Mouse (Mus musculus) Muller cell, postnatal 12 days (primary cell): ENCODE data around the gene Hectd4.
"Not testable (repeated sequence)": the region's sequence is repeated elsewhere in the genome, so short reads cannot be mapped to it uniquely, and the experiment has no call there.

ENCODE experiments used
- DNase-seq: peaks from one replicate; pipeline ENCODE4 v3.0.0-alpha.2; 2015; ENCODE audit errors: inconsistent ontology term

Gene Hectd4

GRCm38 (mm10) chr5:121283051-121283450 lies 63.0 kb downstream of the Hectd4 start:
- no peak for DNase-seq

GRCm38 (mm10) chr5:121284816-121285215 lies 64.8 kb downstream of the Hectd4 start:
- no peak for DNase-seq

- no peak for DNase-seq
These were observed 67.2 kb downstream of the Hectd4 start for GRCm38 (mm10) chr5:121287213-121287612.

GRCm38 (mm10) chr5:121290289-121290688 lies 70.3 kb downstream of the Hectd4 start:
- DNase-seq, result no peak

DNA sequence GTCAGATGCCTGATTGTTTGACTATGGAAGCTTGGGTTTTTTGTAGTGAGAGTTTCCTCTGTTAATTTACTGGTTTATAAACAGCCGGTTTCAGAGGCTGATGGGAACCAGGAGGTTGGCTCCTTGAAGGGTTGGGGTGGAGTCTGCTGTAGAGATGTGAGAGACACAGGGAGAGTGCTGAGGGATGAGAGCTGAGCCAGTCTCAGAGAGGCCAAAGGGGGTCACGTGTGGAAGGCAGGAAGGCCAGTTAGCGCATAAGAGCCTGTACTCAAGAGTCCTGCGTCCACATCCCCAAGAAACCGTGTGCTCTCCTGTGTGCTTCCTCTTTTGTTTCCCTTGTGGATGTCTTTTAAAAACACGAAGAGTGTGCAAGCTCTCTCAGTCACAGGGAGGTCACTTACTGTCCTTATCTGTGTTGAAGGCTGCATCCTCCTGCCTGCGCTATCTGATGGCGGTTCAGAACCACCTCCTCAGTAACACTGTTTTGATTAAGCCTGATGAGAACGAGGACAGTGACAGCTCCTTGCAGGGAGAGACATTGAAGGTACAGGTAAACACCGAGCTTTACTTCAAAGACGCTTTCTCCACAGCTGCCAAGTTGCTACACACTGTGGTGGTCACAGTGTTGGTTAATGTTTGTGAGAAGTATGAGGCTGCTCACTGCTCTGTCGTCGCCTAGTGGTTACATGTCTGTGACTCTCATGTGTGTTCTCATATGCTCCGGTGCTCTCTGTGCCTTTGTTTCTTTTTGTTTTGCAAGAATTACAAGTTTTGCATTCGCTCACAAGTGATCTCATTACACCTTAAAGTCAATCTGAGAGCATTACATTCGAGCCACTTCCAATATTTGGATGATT lies 72.5 kb downstream of the Hectd4 start:
- DNase-seq, result no peak

GRCm38 (mm10) chr5:121305009-121305408 lies 85.0 kb downstream of the Hectd4 start:
- DNase-seq, result no peak

- DNase-seq, result no peak
These were observed 87.6 kb downstream of the Hectd4 start for GRCm38 (mm10) chr5:121307620-121308019.

- no peak for DNase-seq
These were observed 91.6 kb downstream of the Hectd4 start for GRCm38 (mm10) chr5:121311576-121311975.

- DNase-seq, result no peak
These were observed 93.9 kb downstream of the Hectd4 start for GRCm38 (mm10) chr5:121313764-121314474.

DNA sequence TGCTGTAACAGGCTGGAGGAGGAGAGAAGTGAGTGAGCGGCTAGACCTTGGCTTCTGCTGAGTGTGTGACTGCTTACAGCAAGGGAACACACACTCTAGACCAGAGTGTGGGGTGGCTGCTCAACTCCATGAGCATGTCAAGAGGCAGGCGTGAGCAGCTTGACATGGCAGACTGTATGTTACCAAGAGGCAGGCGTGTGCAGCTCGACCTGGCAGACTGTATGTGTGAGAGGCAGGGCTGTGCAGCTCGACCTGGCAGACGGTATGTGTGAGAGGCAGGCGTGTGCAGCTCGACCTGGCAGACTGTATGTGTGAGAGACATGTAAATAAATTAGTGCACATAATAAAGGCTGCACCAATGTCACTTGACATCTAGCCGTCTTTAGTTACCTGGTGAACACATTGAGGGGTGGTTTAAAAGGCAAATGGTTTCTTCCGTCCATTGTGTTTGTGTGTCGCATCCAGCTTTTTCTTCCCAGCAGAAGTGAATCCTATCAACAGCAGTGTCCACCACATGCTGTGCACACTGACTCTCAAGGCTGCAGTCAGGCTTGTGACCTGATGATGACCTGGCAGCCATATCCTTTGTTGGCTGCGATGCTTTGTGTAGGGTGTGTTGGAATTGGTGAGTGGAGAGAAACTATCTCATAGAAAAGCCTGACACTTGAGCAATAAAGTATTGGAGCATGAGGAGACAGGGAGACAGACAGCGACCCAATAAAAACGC lies 106.2 kb downstream of the Hectd4 start:
- no peak for DNase-seq

DNA sequence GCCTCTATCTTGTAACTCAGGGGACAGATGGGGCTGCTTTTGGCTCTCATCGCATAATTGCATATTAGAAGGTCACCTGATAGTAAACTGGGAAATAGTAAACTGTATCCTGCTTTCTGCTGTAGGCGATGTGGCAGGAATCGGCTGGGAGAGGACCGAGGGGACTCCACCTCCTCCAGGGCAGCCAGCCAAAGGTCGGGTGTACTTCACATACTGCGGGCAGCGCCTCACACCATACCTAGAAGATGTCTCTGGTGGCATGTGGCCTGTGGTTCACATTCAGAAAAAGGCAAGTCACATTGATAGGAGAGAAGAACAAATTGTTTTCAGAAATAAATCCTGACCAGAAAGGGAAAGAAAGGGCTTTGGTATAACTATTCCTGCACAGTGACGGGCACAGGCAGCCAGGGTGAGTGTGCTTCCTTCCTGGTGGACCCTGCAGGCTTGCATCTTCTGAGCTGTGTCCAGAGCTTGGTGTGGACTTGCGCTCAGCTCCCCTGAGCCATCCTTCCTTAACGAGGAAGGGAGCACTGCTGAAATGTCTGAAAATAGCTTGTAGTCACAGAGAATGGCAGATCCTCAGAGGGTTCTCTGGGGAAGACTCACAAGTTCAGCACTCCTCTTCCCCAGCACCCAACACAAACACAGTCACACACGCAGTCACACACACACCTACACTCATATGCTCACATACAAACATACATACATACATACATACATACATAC lies 109.5 kb downstream of the Hectd4 start:
- DNase-seq, result no peak

GRCm38 (mm10) chr5:121330154-121330816 lies 110.3 kb downstream of the Hectd4 start:
- not testable (repeated sequence) for DNase-seq

DNA sequence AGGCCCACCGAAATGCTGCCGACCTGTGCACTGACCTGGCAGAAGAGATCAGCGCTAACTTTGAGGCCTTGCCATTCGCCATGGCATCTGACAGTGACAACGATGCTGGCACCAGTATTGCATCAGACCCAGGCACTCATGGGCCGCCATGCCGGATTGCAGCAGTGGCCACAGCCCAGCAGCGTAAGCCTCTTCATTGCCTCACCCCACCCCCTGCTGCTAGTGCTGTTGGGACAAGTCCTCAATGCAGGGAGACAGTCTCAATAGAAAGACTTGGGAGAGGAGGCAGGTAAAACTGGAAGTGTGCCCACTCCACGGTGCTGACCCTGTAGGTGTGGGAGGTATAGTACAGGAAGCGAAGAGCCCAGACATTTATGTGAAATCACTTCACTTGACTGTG lies 111.7 kb downstream of the Hectd4 start:
- DNase-seq, result no peak

DNA sequence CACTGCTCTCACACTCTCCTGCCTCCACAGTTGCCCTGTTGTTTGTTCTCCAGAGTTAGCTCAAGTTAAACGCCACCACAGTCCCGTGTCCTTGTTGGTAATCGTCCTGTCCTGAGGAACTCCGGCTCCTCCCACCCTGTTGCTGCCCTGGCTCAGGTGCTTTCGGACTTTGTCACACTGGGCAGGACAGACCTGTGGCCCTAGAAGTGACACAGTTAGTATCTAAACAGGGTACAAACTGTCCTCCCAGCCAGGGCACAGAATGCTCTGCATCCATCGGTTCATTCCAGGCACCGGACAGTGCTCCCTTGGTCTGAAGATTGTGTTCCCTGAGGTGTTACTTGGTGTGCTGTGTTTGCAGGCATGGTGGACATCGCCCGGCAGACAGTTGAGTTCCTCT lies 114.0 kb downstream of the Hectd4 start:
- no peak for DNase-seq

DNA sequence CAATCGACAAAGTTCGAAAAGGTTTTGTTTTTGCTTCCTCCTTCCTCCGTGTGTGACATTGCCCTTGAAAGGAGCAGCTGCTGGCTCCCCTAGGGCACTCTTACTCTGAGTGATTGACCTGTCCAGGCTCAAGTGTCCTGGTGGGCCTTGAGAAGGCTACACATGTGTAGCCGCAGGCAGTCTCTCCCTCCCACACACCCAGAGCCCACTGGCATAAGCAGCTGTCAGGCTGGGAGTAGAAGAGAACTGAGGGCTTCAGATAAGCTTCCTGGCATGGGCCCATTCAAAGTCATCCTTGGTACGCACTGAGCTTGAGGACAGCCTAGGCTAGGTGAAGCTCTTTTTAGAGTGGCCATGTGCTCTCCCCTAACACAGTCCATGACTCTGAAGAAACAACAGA lies 114.4 kb downstream of the Hectd4 start:
- no peak for DNase-seq

GRCm38 (mm10) chr5:121335426-121335825 lies 115.4 kb downstream of the Hectd4 start:
- DNase-seq, result no peak

GRCm38 (mm10) chr5:121336009-121336408 lies 116.0 kb downstream of the Hectd4 start:
- peak; percentile 65 for DNase-seq

DNA sequence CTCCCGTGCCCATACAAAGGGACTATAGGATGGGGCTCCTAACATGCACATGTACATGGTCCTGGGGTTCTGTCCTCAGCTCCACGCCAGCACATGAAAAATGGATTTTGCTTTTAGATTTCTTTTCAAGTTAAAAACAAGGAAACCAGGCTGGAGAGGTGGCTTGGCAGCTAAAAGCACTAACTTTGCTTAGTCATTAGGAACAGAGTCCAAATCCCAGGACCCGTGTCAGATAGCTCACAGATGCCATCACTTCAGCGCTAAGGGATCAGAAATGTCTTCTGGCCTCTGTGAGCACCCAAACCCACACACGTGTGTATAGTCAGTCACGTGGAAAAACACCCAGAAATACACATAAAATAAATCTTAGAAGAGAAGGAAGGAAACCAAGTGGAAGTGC lies 116.8 kb downstream of the Hectd4 start:
- DNase-seq, result peak; percentile 20

- DNase-seq, result peak; percentile 47
These were observed 119.7 kb downstream of the Hectd4 start for GRCm38 (mm10) chr5:121339507-121340230.

GRCm38 (mm10) chr5:121340965-121341473 lies 121.0 kb downstream of the Hectd4 start:
- no peak for DNase-seq
